Mouse (Mus musculus) spleen, postnatal 4 days (tissue): ENCODE results near the gene Smarcc2.
"Not testable (repeated sequence)": the region's sequence is repeated elsewhere in the genome, so short reads cannot be mapped to it uniquely, and the experiment has no call there.

ENCODE experiments used
- DNase-seq, 2 experiments: peaks; one replicate each; pipeline ENCODE4 v3.0.0; 2022; ENCODE audit warnings: low spot score in 2 of 2

Smarcc2 gene

DNA sequence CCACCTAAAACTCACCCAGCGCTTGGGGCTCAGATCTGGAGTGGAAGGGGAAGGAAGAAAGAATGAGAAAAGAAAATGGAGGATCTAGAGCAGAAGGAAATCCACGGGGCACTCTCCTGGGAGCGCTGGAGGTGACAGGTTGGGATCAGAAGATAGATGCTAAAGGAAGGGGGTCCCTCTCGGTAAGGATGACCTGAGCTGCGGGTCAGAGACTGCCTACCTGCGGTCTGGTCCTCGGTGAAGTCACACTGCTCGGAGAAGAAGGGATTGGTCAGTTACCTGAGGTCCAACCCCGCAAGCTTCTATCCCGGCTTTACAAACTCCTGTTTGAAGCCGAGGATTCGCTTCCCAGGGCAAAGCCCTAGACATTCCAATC is 34.3 kb downstream of the Smarcc2 start:
- peak in 1 of 2 experiments; percentile 72 for DNase-seq

DNA sequence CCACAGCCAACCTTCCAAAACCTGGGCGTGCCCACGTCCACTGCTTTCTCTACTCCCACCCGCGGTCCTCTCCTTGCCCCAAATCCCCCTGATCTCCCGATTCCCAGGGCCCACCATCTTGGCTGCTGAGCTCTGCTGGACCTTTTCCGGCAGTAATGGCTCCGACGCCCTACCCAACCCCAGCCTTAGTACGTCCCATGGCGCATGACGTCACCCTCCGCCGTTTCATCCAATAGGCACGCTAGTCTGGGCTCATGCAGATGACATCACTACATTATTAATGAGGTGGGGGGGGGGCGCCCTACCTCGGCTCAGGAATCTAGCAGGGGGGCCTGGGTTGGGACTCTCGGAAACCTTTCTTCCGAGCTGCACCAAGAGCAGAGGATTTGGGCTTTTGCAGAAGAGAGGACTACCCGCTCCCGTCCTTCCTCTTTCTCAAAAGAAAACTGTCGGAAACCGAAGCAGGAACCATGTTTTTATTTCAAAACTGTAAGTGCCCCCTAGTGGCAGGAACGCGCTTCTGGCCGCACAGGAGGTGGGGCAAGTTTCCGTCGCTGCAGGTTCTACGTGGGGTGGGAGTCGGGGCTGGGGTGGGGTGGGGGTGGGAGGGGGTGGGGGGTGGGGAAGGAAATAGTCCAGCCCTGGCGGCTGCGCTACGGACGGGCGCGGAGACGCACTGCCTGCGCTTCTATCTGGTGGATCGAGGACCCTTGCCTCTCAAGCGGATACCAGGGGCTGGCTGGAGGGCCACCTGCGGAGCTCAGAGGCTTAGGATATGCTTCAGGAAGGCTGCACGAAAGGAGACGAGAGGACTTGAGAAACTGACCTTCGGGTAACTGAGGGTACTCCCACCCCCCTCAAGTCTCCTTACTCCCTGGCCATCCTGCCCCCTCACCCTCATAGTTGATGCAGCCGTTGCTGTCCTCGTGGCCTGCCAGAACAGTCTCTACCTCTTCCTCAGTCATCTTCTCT is 34.9 kb downstream of the Smarcc2 start, which contains the start of gene Myl6:
Myl6 (minus strand) TSS at position 451 of the 972 bp plus-strand sequence.
- DNase-seq, result peak; percentile 97 to 98

GRCm38 (mm10) chr10:128494667-128495245 is 35.7 kb downstream of the Smarcc2 start:
- DNase-seq, result no peak

DNA sequence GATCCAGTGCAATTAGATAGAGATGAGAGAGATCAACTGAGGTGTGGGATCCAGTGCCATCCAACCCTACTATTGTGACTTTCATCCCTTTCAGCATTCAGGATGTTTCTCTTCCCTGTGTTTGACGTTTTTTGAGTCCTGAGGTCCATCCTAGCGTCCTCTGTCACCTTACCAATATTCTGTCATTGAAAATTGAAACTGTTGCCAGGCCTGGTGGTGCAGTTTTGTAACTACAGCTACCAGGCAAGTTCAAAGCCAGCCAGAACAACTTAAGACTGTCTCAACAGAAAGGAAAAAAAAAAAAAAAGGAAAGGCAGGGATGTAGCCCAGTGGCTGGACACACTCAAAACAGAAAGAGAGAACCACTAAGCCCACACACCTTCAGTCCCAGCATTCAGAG is 36.2 kb downstream of the Smarcc2 start:
- DNase-seq, result no peak

DNA sequence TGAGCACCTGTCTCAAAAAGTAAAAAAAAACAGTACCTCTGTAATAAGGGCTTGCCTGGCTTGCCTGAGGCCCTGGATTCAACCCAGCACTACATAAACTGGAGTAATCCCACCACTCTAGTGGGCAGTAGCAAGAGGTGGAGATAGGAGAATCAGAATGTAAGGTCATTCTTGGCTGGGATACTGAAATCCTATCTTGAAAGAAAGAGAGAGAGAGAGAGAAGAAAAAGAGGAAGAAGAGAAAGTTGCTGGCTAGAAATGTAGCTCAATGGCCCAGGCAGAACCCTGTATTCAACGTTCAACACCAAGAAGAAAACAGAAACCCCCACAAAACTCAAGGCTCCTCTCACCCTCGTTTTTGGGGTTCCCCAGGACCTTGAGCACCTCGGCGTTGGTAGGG is 36.9 kb downstream of the Smarcc2 start:
- no peak for DNase-seq

DNA sequence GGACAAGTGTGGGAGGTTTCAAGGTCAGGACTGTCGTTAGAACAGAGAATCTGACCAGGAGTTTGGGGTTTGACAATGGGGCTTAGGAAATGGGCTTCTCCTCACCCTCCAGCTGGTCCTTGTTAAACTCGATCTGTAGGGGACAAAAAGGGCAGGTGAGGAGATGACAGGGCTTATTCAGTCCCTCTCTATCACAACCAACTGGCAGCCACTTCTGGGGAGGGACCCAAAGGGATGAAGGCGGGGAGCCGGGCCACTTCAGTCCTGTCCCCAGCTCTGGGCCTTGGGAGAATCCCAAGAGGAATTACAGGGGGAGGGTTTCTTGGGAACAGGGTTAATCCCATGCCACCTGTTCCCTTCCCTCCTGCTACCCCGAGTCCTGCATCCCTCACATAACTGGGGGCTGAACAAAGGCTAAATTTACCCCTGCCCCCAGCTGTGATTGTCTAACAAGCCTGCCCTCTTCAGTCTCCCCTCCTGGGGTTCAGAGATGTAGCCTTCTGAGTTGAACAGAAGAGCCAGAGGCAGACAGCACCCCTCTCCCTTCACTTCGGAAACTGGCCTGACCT is 37.5 kb downstream of the Smarcc2 start:
- DNase-seq, result no peak

GRCm38 (mm10) chr10:128497134-128497737 is 38.2 kb downstream of the Smarcc2 start:
- DNase-seq, result peak in 1 of 2 experiments; percentile 62

DNA sequence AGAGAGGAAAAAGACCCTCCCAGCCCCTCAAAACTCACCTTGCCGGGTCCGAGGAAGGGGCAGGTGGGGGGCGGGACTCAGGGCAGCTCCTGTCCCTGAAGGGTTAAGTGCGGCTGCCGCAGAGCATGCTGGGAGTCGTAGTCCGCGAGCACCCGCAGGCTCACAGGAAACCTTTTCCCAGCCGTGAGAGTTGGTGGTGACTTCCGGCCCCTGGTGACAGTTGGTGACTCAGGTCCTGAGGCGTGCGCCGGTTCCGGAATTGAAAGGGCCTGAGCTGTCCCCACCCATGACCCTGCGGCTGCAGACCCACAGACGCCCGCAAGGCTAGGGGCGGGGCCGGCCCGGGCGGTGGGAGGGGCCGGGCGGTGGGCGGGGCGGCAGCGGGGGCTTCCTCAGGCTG is 39.5 kb downstream of the Smarcc2 start, which contains the start of gene Myl6b:
Myl6b (minus strand) TSS at position 96 of the 400 bp plus-strand sequence.
- DNase-seq, result peak; percentile 93 to 96

GRCm38 (mm10) chr10:128499116-128499671 is 40.1 kb downstream of the Smarcc2 start:
- peak; percentile 49 to 78 for DNase-seq

- no peak for DNase-seq
Observed at GRCm38 (mm10) chr10:128502341-128502740, 43.3 kb downstream of the Smarcc2 start.

DNA sequence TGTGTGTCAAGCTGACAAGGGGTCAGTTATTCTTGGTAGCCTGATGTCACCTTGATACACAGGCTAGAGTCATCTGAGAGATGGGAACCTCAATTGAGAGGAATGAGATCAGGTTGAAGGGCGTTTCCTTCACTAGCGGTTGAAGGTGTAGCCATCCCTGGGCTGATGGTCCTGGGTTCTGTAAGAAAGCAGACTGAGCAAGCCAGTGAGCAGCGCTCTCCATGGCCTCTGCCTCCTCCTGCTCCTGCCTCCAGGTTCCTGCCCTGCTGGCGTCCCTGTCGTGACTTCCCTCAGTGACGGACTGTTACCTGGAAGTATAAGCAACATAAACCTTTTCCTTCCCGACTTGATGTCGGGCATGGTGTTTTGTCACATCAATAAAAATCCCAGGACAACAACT is 44.5 kb downstream of the Smarcc2 start:
- no peak for DNase-seq

- DNase-seq, result no peak
Observed at GRCm38 (mm10) chr10:128504012-128504411, 45.0 kb downstream of the Smarcc2 start.

GRCm38 (mm10) chr10:128504641-128505370 is 45.8 kb downstream of the Smarcc2 start:
- no peak for DNase-seq

GRCm38 (mm10) chr10:128505371-128505667 is 46.3 kb downstream of the Smarcc2 start:
- not testable (repeated sequence) for DNase-seq

- no peak for DNase-seq
Observed at GRCm38 (mm10) chr10:128505974-128506373, 46.9 kb downstream of the Smarcc2 start.

DNA sequence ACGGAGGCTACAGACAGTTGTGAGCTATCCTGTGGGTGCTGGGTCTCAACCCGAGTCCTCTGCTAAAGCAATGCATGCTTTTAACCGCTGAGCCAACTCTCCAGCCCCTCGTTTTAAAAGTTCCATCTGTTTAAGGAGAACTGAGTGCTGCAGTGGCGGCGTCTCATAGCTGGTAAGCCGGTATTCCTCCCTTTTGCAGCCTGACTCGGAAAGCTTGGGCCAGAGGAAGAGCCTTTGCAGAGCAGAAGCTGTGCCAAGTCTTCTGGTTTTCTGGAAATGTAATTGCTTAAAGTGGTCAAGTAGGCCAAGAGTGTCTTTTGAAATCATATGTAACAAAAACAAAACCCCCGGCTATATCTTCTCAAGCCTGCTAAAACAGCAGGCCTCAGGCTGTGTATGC is 49.2 kb downstream of the Smarcc2 start:
- no peak for DNase-seq

GRCm38 (mm10) chr10:128509203-128509602 is 50.2 kb downstream of the Smarcc2 start:
- DNase-seq, result no peak

DNA sequence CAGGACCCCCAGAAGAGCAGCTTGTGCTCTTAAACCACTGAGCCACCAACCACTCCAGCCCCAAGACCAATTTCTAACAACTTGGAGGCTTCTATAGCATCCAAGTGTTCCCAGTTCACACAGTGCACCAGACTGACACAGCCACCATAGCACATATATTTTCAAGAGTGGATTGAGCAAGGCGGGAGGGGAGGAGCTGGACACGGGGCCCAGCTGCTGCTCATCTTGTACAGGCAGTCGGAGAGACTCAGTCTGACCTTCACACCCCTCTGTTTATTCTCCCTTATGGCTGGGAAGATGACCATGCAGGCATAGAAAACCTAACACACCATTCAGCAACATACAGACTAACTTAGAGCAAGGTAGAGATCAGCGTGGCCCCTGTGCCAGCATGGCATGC is 50.8 kb downstream of the Smarcc2 start:
- no peak for DNase-seq

- DNase-seq, result no peak
Observed at GRCm38 (mm10) chr10:128510301-128510700, 51.3 kb downstream of the Smarcc2 start.

- DNase-seq, result no peak
Observed at GRCm38 (mm10) chr10:128511189-128511588, 52.1 kb downstream of the Smarcc2 start.

DNA sequence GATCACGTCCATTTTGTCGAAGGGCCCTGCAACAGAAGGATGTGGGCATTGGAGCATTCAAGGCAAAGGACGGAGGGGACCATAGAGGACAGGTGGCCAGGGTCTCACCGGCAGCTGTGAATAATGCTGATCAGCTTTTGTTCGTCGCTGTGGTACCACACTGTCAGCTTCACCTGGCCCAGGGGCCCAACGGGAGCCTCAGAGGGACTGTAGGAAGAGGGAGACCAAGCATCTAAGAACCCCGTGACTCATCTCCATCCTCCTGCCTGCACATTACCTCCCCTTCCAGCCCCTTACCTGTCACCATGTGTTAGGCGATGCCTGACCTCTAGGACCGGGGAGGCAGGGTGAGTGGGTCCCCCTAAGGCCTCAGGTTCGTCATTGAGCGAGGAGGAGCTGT is 52.7 kb downstream of the Smarcc2 start:
- DNase-seq, result no peak
